ENCODE assay signal across 8 mouse cellular contexts in the genomic region with DNA sequence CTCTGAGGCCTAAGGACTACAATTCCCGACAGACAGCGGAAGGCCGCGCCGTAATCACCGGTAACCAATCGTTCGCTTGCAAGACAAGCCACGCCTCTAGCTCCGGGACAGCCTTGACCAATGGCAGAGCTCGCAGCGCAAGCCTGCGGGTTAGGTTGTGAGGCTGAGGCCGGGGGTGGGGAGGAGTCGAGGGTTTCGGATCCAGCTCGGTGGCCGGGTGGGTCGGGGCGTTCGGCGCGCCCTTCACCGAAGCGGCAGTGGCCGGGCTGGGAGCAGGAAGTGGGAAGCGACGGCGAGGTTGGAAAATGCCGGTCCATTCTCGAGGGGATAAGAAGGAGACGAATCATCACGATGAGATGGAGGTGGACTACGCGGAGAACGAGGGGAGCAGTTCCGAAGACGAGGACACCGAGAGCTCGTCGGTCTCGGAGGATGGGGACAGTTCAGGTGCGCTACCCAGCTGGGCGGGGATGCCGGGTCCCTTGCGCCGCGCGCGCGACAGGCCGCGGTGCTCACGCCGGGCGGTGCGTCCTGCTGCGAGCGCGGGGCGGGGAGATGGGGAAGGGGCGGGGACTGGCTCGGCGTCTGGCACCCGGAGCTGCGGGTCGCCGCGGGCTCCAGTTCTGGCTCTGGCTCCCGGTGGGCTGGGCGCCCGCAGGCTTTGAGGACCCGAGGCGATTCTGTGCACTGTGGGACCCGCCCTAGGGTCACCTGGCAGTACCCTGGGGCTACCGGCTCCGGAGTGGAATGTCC. TPM values are rescaled to one million over a fixed set of nuclear protein-coding genes. Genes with fewer than 3 reads are reported as not detected.
DNase-seq lines count a peak whose midpoint lies in the region; ATAC-seq and TF ChIP-seq lines count a peak whose summit lies in the region.

A gene (plus strand): TSS at position 126 of the 753 bp plus-strand sequence.

- no peaks in the 10 kb centered on the region for H3K9me3 ChIP-seq in ES-Bruce4 (replicated peaks; ENCODE audit: control insufficient read depth, insufficient read depth, low read length, poor library complexity, severe bottlenecking)
- no peaks in the 10 kb centered on the region for H3K9me3 ChIP-seq in forebrain, embryonic 13.5 days (replicated peaks)
- H3K9me3 ChIP-seq in neural tube, embryonic 15.5 days (replicated peaks), result no peaks in the 10 kb centered on the region

- no peak for TF ChIP-seq CTCF in ES-Bruce4 (IDR thresholded peaks at IDR 0.05; ENCODE audit: low read depth, low read length)

- H3K4me3 ChIP-seq in ES-Bruce4 (ENCODE audit: low read depth, low read length), result peak within 1 kb of the TSS; percentile 91
- H3K4me3 ChIP-seq in forebrain, embryonic 13.5 days, result peak within 1 kb of the TSS; percentile 79
- peak within 1 kb of the TSS; percentile 83 for H3K4me3 ChIP-seq in neural tube, embryonic 15.5 days (replicated peaks)

- under 1% methylated on average over 75 of the region's 77 CpGs for WGBS in forebrain, embryonic 13.5 days
- under 1% methylated on average over 75 of the region's 77 CpGs for WGBS in neural tube, embryonic 15.5 days

- no peak for TF ChIP-seq EP300 in ES-Bruce4 (IDR thresholded peaks at IDR 0.05; ENCODE audit: insufficient read depth, low read depth, low read length)

- peak; percentile 99 for ATAC-seq in cerebellum, adult (ENCODE audit: insufficient number of reproducible peaks, low FRiP score, low TSS enrichment)
- peak; percentile 100 for ATAC-seq in forebrain, embryonic 13.5 days
- ATAC-seq in neural tube, embryonic 15.5 days (ENCODE audit: low FRiP score), result peak; percentile 99

- H3K4me1 ChIP-seq in ES-Bruce4 (ENCODE audit: control insufficient read depth, insufficient read depth, low read length), result no peaks in the 10 kb centered on the region
- H3K4me1 ChIP-seq in forebrain, embryonic 13.5 days, result peaks cover 15% of the 10 kb centered on the region
- peaks cover 17% of the 10 kb centered on the region for H3K4me1 ChIP-seq in neural tube, embryonic 15.5 days

- H3K4me2 ChIP-seq in forebrain, embryonic 13.5 days, result peak within 1 kb of the TSS; percentile 82
- H3K4me2 ChIP-seq in neural tube, embryonic 15.5 days, result peak within 1 kb of the TSS; percentile 73

- H3K9ac ChIP-seq in ES-Bruce4 (ENCODE audit: low read depth, poor library complexity, severe bottlenecking), result peak within 1 kb of the TSS; percentile 64
- H3K9ac ChIP-seq in forebrain, embryonic 13.5 days, result peak within 1 kb of the TSS; percentile 85
- H3K9ac ChIP-seq in neural tube, embryonic 15.5 days (replicated peaks), result peak within 1 kb of the TSS; percentile 87

- peak within 1 kb of the TSS; percentile 66 for H3K27ac ChIP-seq in ES-Bruce4 (ENCODE audit: insufficient read depth, low read length)
- peak within 1 kb of the TSS; percentile 84 for H3K27ac ChIP-seq in forebrain, embryonic 13.5 days
- peak within 1 kb of the TSS; percentile 95 for H3K27ac ChIP-seq in neural tube, embryonic 15.5 days (replicated peaks)

- no peaks in the 10 kb centered on the region for H3K27me3 ChIP-seq in ES-Bruce4 (ENCODE audit: control insufficient read depth, insufficient read depth, low read length, poor library complexity, severe bottlenecking)
- no peaks in the 10 kb centered on the region for H3K27me3 ChIP-seq in forebrain, embryonic 13.5 days
- H3K27me3 ChIP-seq in neural tube, embryonic 15.5 days (replicated peaks), result no peaks in the 10 kb centered on the region

- intact Hi-C loops in heart, postnatal 10 days (cut with DNase I), result no loop called here

- H3K36me3 ChIP-seq in ES-Bruce4 (ENCODE audit: control insufficient read depth, insufficient read depth, low read length, poor library complexity, severe bottlenecking), result no peaks in the 10 kb centered on the region
- H3K36me3 ChIP-seq in forebrain, embryonic 13.5 days (ENCODE audit: poor library complexity, severe bottlenecking), result peaks cover 1% of the 10 kb centered on the region; the same call in 1 of the 2 replicates
- no peaks in the 10 kb centered on the region for H3K36me3 ChIP-seq in neural tube, embryonic 15.5 days

- TF ChIP-seq POLR2A in ES-Bruce4 (IDR thresholded peaks at IDR 0.05; ENCODE audit: insufficient read depth, low read length), result peak; percentile 59

- peak; percentile 97 to 98 for DNase-seq in heart, postnatal 10 days
- DNase-seq in layer of hippocampus, adult 11-12 months (ENCODE audit: low spot score), result peak; percentile 97
- DNase-seq in lung, adult 18-20 months, result peak; percentile 98 to 99
- peak; percentile 99 for DNase-seq in testis, postnatal 14 days (ENCODE audit: low spot score)

RNA-seq across cellular contexts. Expression of the gene that starts here (rescaled TPM):
- polyA plus RNA-seq in ES-Bruce4 (2011; ENCODE audit: insufficient read depth, insufficient read length, low read depth, missing spikeins), result 29.7 and 37.0 TPM in 2 replicates
- 49.5 and 53.9 TPM in 2 replicates for polyA plus RNA-seq in forebrain, embryonic 13.5 days (2015; fragmentation: Nextera tagmentation; extraction: Ambion mirVana)
- 10 to 100 TPM; 27.4 to 28.4 TPM for total RNA-seq in heart, postnatal 10 days (2021)
- polyA plus RNA-seq in neural tube, embryonic 15.5 days (2015; fragmentation: Nextera tagmentation; extraction: Ambion mirVana), result 52.3 and 53.9 TPM in 2 replicates

Comparison
In these comparisons a context has a peak if more than half of its experiments do, and no peak if none do; other contexts are left out.
1. Peak in every context shown above with its lines: DNase-seq, ATAC-seq, H3K4me3 ChIP-seq and H3K27ac ChIP-seq.